Mouse (Mus musculus): ENCODE measurements around the gene 1110002E22Rik.

The 1110002E22Rik gene

DNA sequence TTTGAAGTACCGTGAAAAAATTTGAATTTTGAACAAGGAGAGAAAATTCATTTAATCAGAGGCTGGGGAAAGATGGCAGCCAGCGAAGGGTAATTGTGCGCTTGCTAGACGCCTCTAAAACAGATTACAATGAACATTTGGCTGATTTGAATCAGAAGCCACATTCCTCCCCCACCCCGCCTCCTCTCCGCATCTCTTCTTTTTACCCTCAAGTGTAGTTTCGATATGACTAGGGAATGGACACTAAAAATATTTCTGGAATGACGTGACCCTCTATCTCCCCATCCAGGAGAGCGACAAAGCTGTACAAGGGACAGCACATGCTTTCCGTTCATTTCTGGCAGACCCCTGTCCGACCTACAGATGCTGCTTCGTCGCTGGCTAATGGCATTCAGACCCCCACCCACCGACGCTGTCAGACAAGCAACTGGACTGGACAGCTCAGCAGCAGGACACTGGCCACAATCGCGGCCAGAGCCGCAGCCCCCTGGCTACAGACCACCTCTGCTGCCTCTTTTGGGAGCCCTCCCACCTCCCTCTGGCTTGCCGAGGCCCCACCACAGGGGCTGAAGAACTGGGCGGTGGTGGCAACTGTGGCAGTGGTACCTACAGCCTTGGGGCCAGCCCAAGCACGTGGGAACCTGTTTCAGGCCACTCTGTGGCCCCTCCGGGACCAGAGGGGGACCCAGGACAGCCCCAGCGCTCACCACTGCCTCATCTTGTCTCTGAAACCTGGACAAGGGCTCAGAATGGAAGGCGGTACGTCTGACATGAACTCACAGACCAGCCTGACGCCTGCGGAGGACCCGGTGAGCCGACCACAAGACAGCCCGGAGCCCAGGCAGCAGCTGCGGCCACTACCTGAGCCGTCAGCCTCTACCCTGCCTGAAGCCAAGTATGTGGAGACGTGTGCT lies at the start of gene 1110002E22Rik:
Gene 1110002E22Rik (plus strand): TSS at position 321 of the 914 bp plus-strand sequence.
- no peak for DNase-seq

GRCm38 (mm10) chr3:138016810-138017209 lies 48.0 kb upstream of the 1110002E22Rik start:
- no peak for DNase-seq

DNA sequence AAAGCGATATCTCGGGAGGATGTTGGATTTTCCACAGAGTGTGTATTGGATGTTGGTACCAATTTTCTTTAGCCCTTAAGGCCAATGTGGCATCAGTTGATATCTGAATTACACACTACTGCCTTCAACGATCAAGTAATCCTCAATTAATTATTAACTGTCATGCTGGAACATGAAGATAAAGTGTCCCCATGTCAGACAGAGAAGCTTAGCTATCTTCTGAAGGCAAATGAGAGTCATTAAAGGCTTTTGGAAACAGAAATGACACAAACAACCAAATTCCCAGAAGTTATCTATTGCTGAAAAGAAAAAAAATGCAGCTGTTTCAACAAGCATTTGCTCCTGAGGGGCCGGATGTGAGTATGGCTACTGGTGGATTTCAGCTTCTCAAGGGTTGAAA lies 42.8 kb upstream of the 1110002E22Rik start:
- no peak for DNase-seq

DNA sequence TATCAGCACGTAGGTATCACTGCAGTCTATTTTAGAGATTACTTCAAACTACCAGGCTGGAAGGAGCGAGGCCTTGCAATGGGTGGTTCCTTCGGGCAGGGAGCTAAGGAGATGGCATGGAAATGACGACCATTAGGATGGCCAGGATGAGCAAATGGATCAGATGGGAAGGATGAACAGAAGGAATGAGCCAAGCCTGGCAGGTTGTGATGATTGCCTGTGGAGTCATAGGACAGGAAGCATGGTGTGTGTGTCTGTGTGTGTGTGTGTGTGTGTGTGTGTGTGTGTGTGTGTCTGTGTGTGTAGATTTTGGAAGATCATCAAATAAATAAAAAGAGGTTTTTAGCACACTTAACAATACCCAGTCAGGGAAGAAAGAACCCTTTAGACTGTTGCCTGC lies 42.2 kb upstream of the 1110002E22Rik start:
- DNase-seq = no peak

DNA sequence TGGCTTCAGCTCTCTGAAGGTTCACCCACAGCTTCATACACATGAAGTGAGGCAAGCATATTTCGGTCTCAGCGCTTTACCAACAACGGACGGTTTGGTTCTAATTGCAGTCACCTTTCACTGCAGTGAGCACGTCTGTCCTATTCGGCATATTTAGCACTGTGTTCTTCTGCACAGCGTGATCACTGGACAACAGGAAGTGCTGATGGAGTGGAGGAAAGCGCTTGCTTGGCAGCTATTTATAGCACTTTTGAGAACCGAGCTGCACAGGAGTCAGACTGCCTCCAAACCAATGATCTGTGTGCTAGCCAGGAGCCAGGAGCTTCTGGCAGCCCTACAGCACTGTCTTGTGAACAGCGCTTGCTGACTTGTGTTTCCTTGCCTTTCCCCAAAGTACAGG lies 38.6 kb upstream of the 1110002E22Rik start:
- DNase-seq = peak in 1 of 2 experiments; percentile 25

DNA sequence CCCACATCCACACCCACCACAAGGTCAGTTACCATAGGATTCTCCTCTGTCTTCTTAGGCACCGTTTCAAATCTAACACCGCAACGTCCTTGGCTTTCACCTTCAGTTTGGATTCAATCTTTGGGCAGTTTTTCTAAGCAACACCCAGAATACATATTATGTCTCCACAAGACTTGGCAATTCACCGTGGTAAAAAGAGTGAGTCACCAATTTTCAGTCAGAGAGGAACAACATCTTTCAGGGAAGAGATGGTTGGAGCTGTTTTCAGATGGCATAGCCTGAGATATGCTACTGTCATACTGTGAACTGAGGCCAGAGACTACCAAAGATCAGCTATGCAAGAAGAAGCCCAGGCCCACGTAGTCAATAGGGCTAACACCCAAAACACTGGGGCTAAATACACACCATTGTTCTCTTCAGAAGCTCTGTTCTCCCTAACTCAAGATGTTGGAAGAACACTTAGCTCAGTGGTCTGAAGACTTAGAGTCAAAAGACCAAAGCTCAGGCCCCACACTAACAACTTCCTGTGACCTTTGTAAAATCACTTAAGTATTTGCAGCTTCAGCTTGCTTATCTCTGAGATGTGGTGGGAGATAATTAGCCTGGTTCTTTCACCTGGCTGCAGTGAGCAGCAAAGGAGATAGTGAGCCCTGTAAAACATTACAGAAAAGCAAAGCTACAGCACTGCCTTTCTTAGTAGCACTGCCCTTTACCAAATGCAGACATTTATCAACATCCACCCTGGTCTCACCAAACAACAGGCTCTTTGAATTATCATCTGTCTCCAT lies 37.1 kb upstream of the 1110002E22Rik start:
- DNase-seq = no peak

GRCm38 (mm10) chr3:138029351-138029750 lies 35.5 kb upstream of the 1110002E22Rik start:
- DNase-seq = no peak

GRCm38 (mm10) chr3:138030563-138030962 lies 34.3 kb upstream of the 1110002E22Rik start:
- no peak for DNase-seq

DNA sequence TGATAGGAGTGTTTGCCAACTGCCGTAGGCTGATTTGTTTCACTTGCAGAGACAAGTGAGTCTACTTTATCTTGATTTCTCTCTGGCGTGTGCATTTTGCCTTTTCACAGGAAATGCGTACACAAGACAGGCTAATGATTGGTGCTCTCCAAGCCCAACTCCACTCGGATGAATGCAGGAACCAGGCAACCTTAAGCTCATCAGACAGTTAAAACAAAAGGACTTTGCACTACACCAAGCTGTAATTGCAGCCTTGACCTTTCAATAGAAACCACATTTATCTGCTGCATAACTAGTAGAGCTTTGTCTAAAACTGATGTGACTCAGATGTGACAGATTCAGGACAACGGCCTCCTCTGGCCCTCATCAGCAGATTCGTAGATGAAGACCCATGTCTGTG lies 30.9 kb upstream of the 1110002E22Rik start:
- DNase-seq = no peak

GRCm38 (mm10) chr3:138040938-138041337 lies 23.9 kb upstream of the 1110002E22Rik start:
- no peak for DNase-seq

GRCm38 (mm10) chr3:138041591-138042301 lies 23.1 kb upstream of the 1110002E22Rik start:
- no peak for DNase-seq

GRCm38 (mm10) chr3:138043316-138043715 lies 21.5 kb upstream of the 1110002E22Rik start:
- no peak for DNase-seq

DNA sequence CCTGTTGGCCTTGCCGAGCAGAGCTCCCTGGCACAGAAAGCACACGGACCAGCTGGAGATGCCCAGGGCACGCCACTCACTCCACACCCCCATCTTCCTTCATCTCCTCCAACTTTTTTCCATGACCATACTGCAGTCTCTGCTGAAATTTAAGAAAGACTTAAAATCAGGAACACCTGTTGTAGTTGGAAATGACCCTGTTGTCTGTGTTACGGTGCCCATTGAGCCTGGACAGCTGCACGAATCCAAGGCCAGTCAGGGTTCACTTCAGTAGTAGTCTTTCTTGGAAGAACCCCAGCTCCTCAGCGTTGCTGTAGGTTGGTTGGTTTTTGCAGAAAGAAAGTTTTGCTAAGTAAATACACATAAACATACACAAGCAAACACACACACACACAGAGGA lies 15.3 kb upstream of the 1110002E22Rik start:
- DNase-seq = no peak

GRCm38 (mm10) chr3:138050772-138051171 lies 14.1 kb upstream of the 1110002E22Rik start:
- no peak for DNase-seq

DNA sequence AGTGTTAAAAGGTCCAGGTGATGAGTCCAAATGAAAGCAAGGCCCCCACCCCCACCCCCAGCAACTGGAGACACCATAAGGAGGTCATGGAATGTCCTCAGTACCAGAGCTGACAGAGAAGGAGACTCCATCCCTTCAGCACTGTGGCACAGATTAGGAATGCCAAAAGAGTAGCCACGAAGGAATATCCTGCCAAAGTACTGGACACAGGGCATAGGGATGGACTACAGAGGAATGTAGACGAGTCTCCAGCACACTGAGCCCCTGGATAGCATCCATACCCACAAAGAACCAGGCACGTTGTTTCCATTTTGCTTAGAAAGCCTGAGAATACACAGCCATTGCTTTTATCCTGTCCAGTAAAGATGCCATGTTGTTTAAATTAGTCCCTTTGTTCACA lies 13.4 kb upstream of the 1110002E22Rik start:
- no peak for DNase-seq

GRCm38 (mm10) chr3:138053969-138054368 lies 10.9 kb upstream of the 1110002E22Rik start:
- DNase-seq = peak in 1 of 2 experiments; percentile 27

DNA sequence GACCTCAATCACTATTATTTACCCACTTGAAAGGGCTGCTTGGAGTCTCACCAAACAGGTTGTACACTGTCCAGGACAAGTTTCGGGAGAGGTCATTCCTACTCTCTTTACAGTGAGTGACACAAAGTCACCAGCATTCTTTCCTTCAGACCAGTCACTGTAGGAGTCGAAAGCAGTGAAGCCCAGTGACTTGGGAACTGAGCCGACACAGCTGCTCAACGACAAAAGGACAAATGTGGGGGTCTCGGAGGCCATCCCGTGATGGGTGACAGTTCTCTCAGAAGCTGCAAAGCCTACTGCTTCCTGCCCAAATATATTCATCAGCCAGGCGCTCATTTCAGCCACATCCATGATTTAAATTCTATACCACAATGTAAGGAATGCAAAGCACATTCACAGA lies 7.9 kb upstream of the 1110002E22Rik start:
- peak in 1 of 2 experiments; percentile 29 for DNase-seq

- DNase-seq = no peak
Observed at GRCm38 (mm10) chr3:138058226-138058625, 6.6 kb upstream of the 1110002E22Rik start.

DNA sequence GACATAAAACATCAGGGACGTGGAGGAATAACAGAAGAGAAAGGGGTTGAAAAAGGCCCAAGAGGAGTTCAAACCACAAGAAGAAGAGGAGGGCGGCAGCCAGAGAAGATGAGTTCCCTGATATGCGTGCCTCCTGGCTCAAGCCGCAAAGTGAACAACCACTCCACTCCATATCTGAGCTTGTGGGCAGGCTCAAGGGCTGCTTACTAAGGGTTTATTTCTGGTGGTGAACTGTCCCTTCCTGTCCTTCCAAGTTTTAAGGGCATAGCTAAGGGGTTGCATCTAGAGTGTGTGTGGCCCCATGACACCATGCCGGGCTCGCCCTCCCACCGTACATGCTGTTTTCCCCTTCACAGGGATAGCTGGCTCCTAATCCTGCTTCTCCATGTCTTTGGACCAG lies 4.4 kb upstream of the 1110002E22Rik start:
- no peak for DNase-seq

DNA sequence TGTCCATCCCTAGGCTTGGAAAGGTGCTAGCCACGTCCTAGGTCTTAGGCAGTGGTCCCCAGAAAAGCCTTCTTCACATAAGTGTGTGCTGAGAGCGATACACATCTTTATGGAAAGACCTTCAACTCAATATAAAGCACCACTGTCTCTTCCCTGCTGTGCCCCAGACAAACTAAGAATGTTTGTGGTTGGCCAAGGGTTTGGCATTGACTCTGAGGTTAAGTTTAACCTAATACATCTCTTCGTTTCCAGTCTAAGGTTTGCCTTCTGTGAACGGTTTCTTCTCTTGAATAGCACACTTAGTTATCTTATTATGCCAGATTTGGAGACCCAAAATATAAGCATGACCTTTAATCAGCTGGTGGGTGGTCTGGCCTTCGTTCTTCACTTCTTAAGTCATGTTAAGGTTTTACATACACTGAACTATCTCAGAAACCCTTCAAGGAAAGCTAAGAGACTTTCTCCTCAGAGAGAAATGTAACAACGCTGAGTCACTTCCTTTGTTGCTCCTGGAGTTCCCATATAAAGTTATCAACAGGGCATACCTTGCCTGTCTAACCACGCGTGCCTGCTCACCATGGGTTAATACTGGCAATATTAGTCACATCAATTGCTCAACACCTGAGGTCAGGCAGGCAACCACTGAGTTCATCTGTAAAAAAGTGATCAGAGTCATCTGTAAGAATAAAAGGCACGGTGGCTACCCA lies 3.5 kb upstream of the 1110002E22Rik start:
- no peak for DNase-seq

- DNase-seq = no peak
Observed at GRCm38 (mm10) chr3:138062673-138063072, 2.2 kb upstream of the 1110002E22Rik start.

GRCm38 (mm10) chr3:138063731-138064329 lies 1.0 kb upstream of the 1110002E22Rik start:
- peak; percentile 35 to 69 for DNase-seq

Measured in lung, postnatal 4 days (tissue).